Mouse (Mus musculus): ENCODE measurements at regions not wholly inside any gene's neighbourhood (a gene's known extent, or its start where the extent isn't known, plus 50 kb on each side); places are given as distances from the start of the nearest gene placed in this dataset.

GRCm38 (mm10) chr6:140167182-140167581 lies 125.9 kb upstream of the Plcz1 start:
- DNase-seq: no peak

GRCm38 (mm10) chr6:140162729-140163128 lies 121.5 kb upstream of the Plcz1 start:
- DNase-seq: no peak

GRCm38 (mm10) chr6:140161482-140161881 lies 120.2 kb upstream of the Plcz1 start:
- no peak for DNase-seq

- DNase-seq: no peak
These were observed 119.7 kb upstream of the Plcz1 start for GRCm38 (mm10) chr6:140160946-140161345.

- no peak for DNase-seq
These were observed 117.7 kb upstream of the Plcz1 start for GRCm38 (mm10) chr6:140158986-140159385.

GRCm38 (mm10) chr6:140157375-140157774 lies 116.1 kb upstream of the Plcz1 start:
- no peak for DNase-seq

- no peak for DNase-seq
These were observed 111.3 kb upstream of the Plcz1 start for GRCm38 (mm10) chr6:140152418-140153176.

GRCm38 (mm10) chr6:140148628-140149245 lies 107.5 kb upstream of the Plcz1 start:
- no peak for DNase-seq

GRCm38 (mm10) chr6:140148138-140148537 lies 106.9 kb upstream of the Plcz1 start:
- no peak for DNase-seq

- DNase-seq: no peak
These were observed 106.5 kb upstream of the Plcz1 start for GRCm38 (mm10) chr6:140147711-140148110.

- DNase-seq: no peak
These were observed 92.5 kb upstream of the Plcz1 start for GRCm38 (mm10) chr6:140133734-140134133.

GRCm38 (mm10) chr6:140126645-140127044 lies 85.4 kb upstream of the Plcz1 start:
- no peak for DNase-seq

GRCm38 (mm10) chr6:140114024-140114423 lies 72.8 kb upstream of the Plcz1 start:
- DNase-seq: no peak

GRCm38 (mm10) chr6:140112054-140112453 lies 70.8 kb upstream of the Plcz1 start:
- DNase-seq: no peak

- DNase-seq: no peak
These were observed 66.8 kb upstream of the Plcz1 start for GRCm38 (mm10) chr6:140108083-140108482.

- no peak for DNase-seq
These were observed 66.4 kb upstream of the Plcz1 start for GRCm38 (mm10) chr6:140107628-140108027.

- DNase-seq: no peak
These were observed 64.9 kb upstream of the Plcz1 start for GRCm38 (mm10) chr6:140106141-140106540.

GRCm38 (mm10) chr6:140102043-140102442 lies 60.8 kb upstream of the Plcz1 start:
- DNase-seq: no peak

GRCm38 (mm10) chr6:140095416-140095815 lies 54.2 kb upstream of the Plcz1 start:
- no peak for DNase-seq

Data from spleen, adult 18-20 months (tissue).